Comparison of ENCODE assay signal across 1 mouse cellular context in the genomic region with DNA sequence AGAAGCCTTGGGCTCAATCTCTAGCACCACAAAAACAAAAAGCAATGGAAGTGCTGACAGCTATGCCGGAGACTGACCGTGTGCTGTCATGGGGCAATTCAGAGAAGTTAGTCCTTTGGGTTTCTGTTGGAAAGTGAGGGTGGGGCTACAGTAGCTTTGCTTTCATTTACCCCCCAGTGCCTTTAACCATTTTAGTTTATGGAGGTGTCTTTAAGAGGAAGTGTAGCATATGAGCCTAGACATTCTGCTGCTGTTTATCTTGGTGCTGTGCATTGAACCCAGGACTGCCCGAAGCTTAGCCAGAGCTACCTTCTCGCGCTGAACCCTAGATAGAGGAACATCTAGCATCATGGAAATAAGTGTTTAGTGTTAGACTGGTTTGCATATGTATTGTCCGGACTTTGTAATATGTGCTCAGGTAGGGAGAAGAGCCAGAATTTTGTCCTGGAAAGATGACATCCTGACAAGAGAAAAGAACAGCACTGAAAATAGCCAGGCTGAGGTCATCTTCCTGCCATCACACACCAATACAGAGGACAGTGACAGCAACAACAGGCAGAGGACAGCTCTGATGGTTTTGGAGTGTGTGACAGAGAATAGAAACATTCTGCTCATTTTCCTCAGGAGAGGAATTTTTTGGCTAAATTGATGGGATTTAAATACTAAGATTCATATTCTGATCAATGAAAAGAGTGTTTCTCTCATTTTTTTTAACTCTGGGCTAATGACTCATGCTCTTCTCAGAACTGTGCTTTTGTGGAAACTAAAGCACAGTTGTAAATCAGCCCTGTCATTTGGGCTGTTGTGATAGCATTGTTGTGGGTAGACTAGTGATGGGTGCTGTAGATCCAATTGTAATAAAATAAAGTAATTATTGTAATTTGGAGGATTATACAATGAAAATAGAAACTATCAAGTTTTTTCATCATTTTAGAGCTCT.
TF ChIP-seq lines count a peak whose summit lies in the region.

No protein-coding gene starts in this region.

TF ChIP-seq in myocyte, 11 proteins besides CTCF, POLR2A, EP300 and RAD21 (continued from another document):
- no peak for TF ChIP-seq TCF3 (IDR thresholded peaks at IDR 0.05; ENCODE audit: insufficient read length, low read depth)
- TF ChIP-seq E2F4 (IDR thresholded peaks at IDR 0.05; ENCODE audit: insufficient read depth) = no peak
